Mouse (Mus musculus) right cerebral cortex, postnatal 25 days (tissue): ENCODE measurements around the gene Rnf167.

Experiments used
- DNase-seq: peaks from one replicate; pipeline ENCODE4 v3.0.0; 2022

Rnf167 gene

GRCm38 (mm10) chr11:70655571-70656455 is 8.8 kb downstream of the Rnf167 start:
- no peak for DNase-seq

GRCm38 (mm10) chr11:70656456-70656927 is 9.5 kb downstream of the Rnf167 start:
- DNase-seq, result no peak

GRCm38 (mm10) chr11:70656964-70657363 is 9.9 kb downstream of the Rnf167 start, which contains the start of gene Eno3:
Gene Eno3, plus strand, starts transcription at chr11:70657202.
- no peak for DNase-seq

GRCm38 (mm10) chr11:70657573-70657972 is 10.5 kb downstream of the Rnf167 start:
- no peak for DNase-seq

- no peak for DNase-seq
Observed at GRCm38 (mm10) chr11:70657991-70658390, 11.0 kb downstream of the Rnf167 start.

- no peak for DNase-seq
Observed at GRCm38 (mm10) chr11:70658521-70658920, 11.5 kb downstream of the Rnf167 start.

GRCm38 (mm10) chr11:70658942-70659341 is 11.9 kb downstream of the Rnf167 start:
- no peak for DNase-seq

GRCm38 (mm10) chr11:70660571-70660970 is 13.5 kb downstream of the Rnf167 start:
- DNase-seq, result no peak

- no peak for DNase-seq
Observed at GRCm38 (mm10) chr11:70663101-70663500, 16.1 kb downstream of the Rnf167 start.

- DNase-seq, result no peak
Observed at GRCm38 (mm10) chr11:70663957-70664356, 16.9 kb downstream of the Rnf167 start.

- DNase-seq, result no peak
Observed at GRCm38 (mm10) chr11:70664741-70665140, 17.7 kb downstream of the Rnf167 start.

- DNase-seq, result no peak
Observed at GRCm38 (mm10) chr11:70666687-70667086, 19.7 kb downstream of the Rnf167 start.

GRCm38 (mm10) chr11:70667271-70668150 is 20.5 kb downstream of the Rnf167 start:
- no peak for DNase-seq

- DNase-seq, result no peak
Observed at GRCm38 (mm10) chr11:70668335-70668770, 21.3 kb downstream of the Rnf167 start.

- peak; percentile 97 for DNase-seq
Observed at GRCm38 (mm10) chr11:70668771-70669505, 21.9 kb downstream of the Rnf167 start, which contains the start of gene Spag7. Gene Spag7, minus strand, starts transcription at chr11:70669416.

- DNase-seq, result peak; percentile 55
Observed at GRCm38 (mm10) chr11:70669582-70670345, 22.7 kb downstream of the Rnf167 start.

GRCm38 (mm10) chr11:70670483-70670882 is 23.4 kb downstream of the Rnf167 start:
- peak; percentile 35 for DNase-seq

- DNase-seq, result no peak
Observed at GRCm38 (mm10) chr11:70671333-70672047, 24.5 kb downstream of the Rnf167 start.

- no peak for DNase-seq
Observed at GRCm38 (mm10) chr11:70674014-70674413, 27.0 kb downstream of the Rnf167 start.

- DNase-seq, result no peak
Observed at GRCm38 (mm10) chr11:70674501-70674900, 27.5 kb downstream of the Rnf167 start.

- DNase-seq, result no peak
Observed at GRCm38 (mm10) chr11:70678092-70678491, 31.1 kb downstream of the Rnf167 start.
